Mouse (Mus musculus) neural tube, embryonic 13.5 days (tissue): ENCODE data around the gene Sct. TPM values are rescaled to one million over a fixed set of nuclear protein-coding genes. Genes with fewer than 3 reads are reported as not detected.
A peak's percentile ranks its signal among the peaks of the same experiment; 100 is the strongest.

Experiments
- ATAC-seq: fragments of 200-750 bp; cut with Nextera tagmentation; 2 replicates; pipeline ENCODE4 v1.8.0; 2017; ENCODE audit warnings: low read depth, mild to moderate bottlenecking, moderate TSS enrichment, moderate library complexity
- H3K27ac ChIP-seq: fragments of 300-500 bp; sonication (generic); replicated peaks from 2 replicates; pipeline ENCODE4 v1.5.1; 2015; ENCODE audit warnings: moderate library complexity, mild to moderate bottlenecking, inconsistent platforms
- H3K27me3 ChIP-seq: fragments of 300-500 bp; sonication (generic); 2 replicates; pipeline ENCODE4 v1.6.1; 2015; ENCODE audit warnings: mild to moderate bottlenecking, inconsistent platforms
- H3K36me3 ChIP-seq: fragments of 300-500 bp; sonication (generic); 2 replicates; pipeline ENCODE4 v1.6.1; 2015; ENCODE audit warnings: mild to moderate bottlenecking, inconsistent platforms
- H3K4me1 ChIP-seq: fragments of 300-500 bp; sonication (generic); replicated peaks from 2 replicates; pipeline ENCODE4 v1.6.1; 2015; ENCODE audit warnings: inconsistent platforms
- H3K4me2 ChIP-seq: fragments of 300-500 bp; sonication (generic); 2 replicates; pipeline ENCODE4 v1.6.1; 2015; ENCODE audit warnings: inconsistent platforms, mild to moderate bottlenecking, moderate library complexity
- H3K4me3 ChIP-seq: fragments of 300-500 bp; sonication (generic); 2 replicates; pipeline ENCODE4 v1.5.1; 2015; ENCODE audit warnings: mild to moderate bottlenecking, inconsistent platforms
- H3K9ac ChIP-seq: fragments of 300-500 bp; sonication (generic); 2 replicates; pipeline ENCODE4 v1.6.1; 2015; ENCODE audit warnings: moderate library complexity, mild to moderate bottlenecking, inconsistent platforms
- H3K9me3 ChIP-seq: fragments of 300-500 bp; sonication (generic); 2 replicates; pipeline ENCODE4 v1.6.1; 2016; ENCODE audit warnings: inconsistent platforms
- WGBS: fragments of 180-500 bp; shearing (Covaris S2); methylation state at CpG from one replicate; pipeline ENCODE4 v1.1.7; 2015; 5-methylcytosine and 5-hydroxymethylcytosine counted together
- polyA plus RNA-seq: library from polyadenylated mRNA; unstranded; fragments of >200 nt; fragmentation: Nextera tagmentation; extraction: Ambion mirVana; gene quantifications from 2 replicates; pipeline ENCODE4 v1.2.1, GENCODE M21; 2015

Gene Sct
- polyA plus RNA-seq = 3.3 and 5.8 TPM in 2 replicates

- peaks cover 28% of the 10 kb centered on the region for H3K27me3 ChIP-seq
- H3K36me3 ChIP-seq = no peaks in the 10 kb centered on the region
- ATAC-seq = peak; percentile 79
- peak within 1 kb of the TSS; percentile 92 for H3K4me2 ChIP-seq
- H3K4me1 ChIP-seq = peaks cover 11% of the 10 kb centered on the region; the same call in 1 of the 2 replicates
- peak within 1 kb of the TSS; percentile 46 for H3K4me3 ChIP-seq
- no peaks in the 10 kb centered on the region for H3K9me3 ChIP-seq
- no peak within 1 kb of the TSS for H3K27ac ChIP-seq
- WGBS = 2% methylated on average over 41 of the region's 46 CpGs
- H3K9ac ChIP-seq = peak within 1 kb of the TSS; percentile 65
Observed at GRCm38 (mm10) chr7:141278766-141279590, at the start of gene Sct. Gene Sct, minus strand, starts transcription at chr7:141279133.

DNA sequence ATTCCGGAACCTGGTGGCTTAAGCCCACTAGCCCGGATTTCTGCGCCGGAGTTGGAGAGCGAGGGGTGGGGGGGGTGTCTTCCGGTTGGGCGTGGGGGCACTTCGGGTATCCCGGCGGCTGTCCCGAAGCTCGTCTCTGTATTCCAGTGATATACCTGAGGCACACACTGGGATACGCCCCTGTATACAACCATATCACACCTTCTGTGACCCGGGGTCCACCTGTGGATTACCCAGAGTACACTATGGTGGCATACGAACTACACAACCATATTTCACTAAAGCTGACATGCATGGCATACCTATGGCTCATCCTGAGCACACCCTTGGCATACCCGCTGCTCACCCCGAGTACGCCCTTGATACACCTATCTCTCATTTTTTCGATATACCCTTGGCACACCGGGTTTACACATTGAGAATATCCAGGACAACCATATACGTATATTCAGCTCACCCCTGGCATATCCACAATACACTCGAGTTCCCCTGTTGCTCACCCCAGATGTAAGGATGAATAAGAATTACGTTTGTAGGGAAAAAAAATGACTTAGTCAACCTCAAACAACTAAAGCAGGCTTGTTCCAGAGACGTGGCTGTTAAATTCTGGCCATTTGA lies 49.5 kb upstream of the Sct start:
- peak; percentile 33 for ATAC-seq
- peaks cover 22% of the 10 kb centered on the region for H3K36me3 ChIP-seq
- H3K4me3 ChIP-seq = peak overlapping the region; percentile 71
- WGBS = 17% methylated on average over 24 of the region's 24 CpGs
- no peaks in the 10 kb centered on the region for H3K27me3 ChIP-seq
- peak overlapping the region; percentile 95 for H3K4me2 ChIP-seq
- H3K4me1 ChIP-seq = peaks cover 39% of the 10 kb centered on the region
- peak overlapping the region; percentile 100 for H3K27ac ChIP-seq
- peak overlapping the region; percentile 94 for H3K9ac ChIP-seq
- no peaks in the 10 kb centered on the region for H3K9me3 ChIP-seq

DNA sequence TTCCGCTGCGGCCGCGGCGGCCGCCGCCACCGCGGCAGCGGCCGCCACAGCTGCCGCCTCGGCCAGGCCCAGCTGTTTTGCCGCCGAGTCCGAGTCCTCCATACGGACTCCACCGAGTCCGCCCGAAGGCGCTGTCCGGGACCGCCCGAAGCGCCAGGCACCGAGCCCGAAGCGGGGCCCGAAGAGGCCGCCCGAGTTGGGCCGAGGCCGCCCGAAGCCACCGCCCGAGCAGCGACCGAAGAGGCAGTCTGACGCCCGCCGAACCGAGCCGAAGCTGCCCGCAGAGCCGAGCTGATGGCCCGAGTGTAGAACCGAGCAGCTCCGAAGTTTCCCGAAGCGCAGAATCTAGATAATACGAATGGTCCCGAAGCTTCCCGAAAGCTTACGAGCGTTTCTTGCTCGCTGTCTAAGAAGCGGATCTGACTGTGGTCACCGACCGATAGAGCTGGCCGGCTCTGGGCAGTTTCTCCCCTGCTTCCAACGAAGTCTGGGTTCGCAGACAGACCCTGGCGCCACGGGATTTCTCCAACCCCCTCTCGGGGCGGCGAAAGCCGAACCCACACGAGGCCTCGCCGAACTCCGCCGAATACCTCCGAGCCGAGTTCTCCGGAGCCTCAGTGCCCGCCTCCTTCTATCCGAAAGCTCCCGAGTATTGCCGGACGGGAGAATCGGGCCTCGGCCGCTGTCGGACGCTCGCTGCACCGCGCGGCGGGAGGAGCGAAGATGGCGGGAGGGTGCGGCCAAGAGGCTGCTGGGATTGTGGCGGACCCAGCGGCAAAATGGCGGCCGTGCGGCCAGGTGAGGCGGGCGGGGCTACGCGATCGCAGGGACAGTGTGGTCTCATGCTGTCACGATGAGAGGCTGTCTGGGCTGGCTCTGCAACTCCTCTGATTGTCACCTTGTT lies 48.8 kb upstream of the Sct start, which contains the start of the genes Deaf1 and Tmem80:
Gene Deaf1, minus strand, starts transcription at position 222 of the 904 bp plus-strand sequence.
Gene Tmem80, plus strand, starts transcription at position 271 of the 904 bp plus-strand sequence.
- under 1% methylated on average over 101 of the region's 105 CpGs for WGBS
- ATAC-seq = peak; percentile 97
- peaks cover 39% of the 10 kb centered on the region for H3K4me1 ChIP-seq

DNA sequence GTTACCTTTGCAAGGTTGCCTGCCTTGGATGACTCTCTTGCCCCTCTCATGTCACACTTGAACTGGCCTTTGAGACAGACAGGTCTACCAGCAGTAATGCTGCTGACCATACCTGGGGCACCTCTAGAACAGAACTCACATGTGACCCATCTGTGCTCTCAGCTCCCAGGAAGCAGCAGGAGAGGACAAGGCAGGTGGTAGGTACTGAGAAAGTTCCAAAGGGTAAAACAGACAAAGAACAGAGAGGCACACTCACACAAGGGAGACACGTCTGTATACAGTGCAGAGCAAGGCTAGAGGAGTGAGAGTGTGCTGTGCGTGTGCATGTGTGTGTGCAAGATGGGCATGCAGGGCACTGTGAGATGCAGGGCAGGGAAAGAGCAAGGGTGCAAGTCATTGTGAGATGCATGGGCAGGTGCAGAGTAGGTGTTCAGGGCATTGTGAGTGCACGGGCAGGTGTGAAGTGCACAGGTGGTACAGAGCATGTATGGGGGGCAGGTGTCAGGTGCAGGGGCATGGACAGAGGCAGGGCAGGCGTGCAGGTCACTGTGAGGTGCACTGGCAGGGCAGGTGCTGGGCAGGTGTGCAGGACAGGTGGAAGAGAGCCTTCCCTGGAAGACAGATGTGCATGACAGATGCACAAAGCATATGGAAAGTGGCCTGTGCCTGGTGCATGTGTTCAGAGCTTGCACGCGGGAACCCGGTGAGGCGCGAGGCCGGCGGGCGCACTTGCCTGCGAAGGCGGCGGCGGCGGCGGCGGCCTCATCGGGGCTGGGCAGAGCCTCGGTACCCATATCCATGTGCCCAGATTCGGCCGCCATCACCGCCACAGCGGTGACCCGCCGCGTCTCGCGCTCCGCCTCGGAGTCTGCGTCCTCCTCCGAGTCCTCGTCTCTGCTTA lies 47.9 kb upstream of the Sct start:
- H3K4me2 ChIP-seq = peak overlapping the region; percentile 95
- ATAC-seq = peak; percentile 16
- WGBS = 4% methylated on average over 35 of the region's 35 CpGs
- peak overlapping the region; percentile 71 for H3K4me3 ChIP-seq
- no peaks in the 10 kb centered on the region for H3K9me3 ChIP-seq
- H3K27me3 ChIP-seq = no peaks in the 10 kb centered on the region
- H3K4me1 ChIP-seq = peaks cover 39% of the 10 kb centered on the region
- peaks cover 23% of the 10 kb centered on the region for H3K36me3 ChIP-seq
- H3K9ac ChIP-seq = peak overlapping the region; percentile 94
- peak overlapping the region; percentile 100 for H3K27ac ChIP-seq

More for the DNA sequence above, 48.8 kb upstream of the Sct start, which contains the start of the genes Deaf1 and Tmem80:
- Histone ChIP-seq H3K9me3 (no peaks in the 10 kb centered on the region), H3K36me3 (peaks cover 22% of the 10 kb centered on the region), H3K27me3 (no peaks in the 10 kb centered on the region), H3K4me2 (peak within 1 kb of the TSS; percentile 95), H3K9ac (peak within 1 kb of the TSS; percentile 94), H3K4me3 (peak within 1 kb of the TSS; percentile 71), H3K27ac (peak within 1 kb of the TSS; percentile 100)

GRCm38 (mm10) chr7:141324686-141325085 lies 45.8 kb upstream of the Sct start:
- 90% methylated on average over 1 of the region's 1 CpGs for WGBS
- H3K27me3 ChIP-seq = no peaks in the 10 kb centered on the region
- peak overlapping the region; percentile 16; the same call in 1 of the 2 replicates for H3K4me2 ChIP-seq
- no peak overlapping the region for H3K9ac ChIP-seq
- H3K27ac ChIP-seq = no peak overlapping the region
- peaks cover 39% of the 10 kb centered on the region for H3K4me1 ChIP-seq
- ATAC-seq = no peak
- H3K4me3 ChIP-seq = no peak overlapping the region
- H3K36me3 ChIP-seq = peaks cover 43% of the 10 kb centered on the region
- H3K9me3 ChIP-seq = no peaks in the 10 kb centered on the region

- H3K4me3 ChIP-seq = no peak overlapping the region
- H3K27me3 ChIP-seq = no peaks in the 10 kb centered on the region
- H3K9ac ChIP-seq = no peak overlapping the region
- ATAC-seq = no peak
- no peaks in the 10 kb centered on the region for H3K9me3 ChIP-seq
- H3K4me1 ChIP-seq = peaks cover 5% of the 10 kb centered on the region
- H3K4me2 ChIP-seq = no peak overlapping the region
- peaks cover 96% of the 10 kb centered on the region for H3K36me3 ChIP-seq
- no peak overlapping the region for H3K27ac ChIP-seq
- WGBS = 81% methylated on average over 2 of the region's 2 CpGs
Observed at GRCm38 (mm10) chr7:141319446-141319845, 40.5 kb upstream of the Sct start.

DNA sequence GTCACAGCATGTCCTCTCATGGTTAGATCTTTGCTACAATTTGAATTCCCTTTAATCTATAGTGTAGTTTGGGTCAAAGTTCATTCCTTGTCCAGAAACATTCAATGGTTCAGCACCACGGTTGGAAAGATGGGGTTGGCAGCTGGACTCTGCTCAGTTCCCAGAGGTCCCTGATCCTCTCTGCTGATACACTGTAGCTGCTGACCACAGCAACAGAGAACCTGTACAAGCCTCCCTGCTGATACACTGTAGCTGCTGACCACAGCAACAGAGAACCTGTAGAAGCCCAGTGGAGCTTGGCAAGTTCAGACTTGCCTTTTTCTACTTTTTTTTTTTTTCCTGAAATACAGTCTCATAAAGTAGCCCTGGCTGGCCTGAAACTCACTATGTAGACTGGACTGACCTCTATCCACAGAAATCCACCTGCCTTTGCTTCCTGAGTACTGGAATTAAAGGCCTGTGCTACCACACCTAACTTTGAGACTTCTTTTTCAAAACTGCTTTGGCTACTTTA lies 38.7 kb upstream of the Sct start:
- WGBS = 88% methylated on average over 1 of the region's 1 CpGs
- Histone ChIP-seq H3K4me3 (no peak overlapping the region), H3K27me3 (no peaks in the 10 kb centered on the region), H3K9ac (no peak overlapping the region), H3K27ac (no peak overlapping the region), H3K4me2 (no peak overlapping the region), H3K36me3 (peaks cover 99% of the 10 kb centered on the region), H3K4me1 (no peaks in the 10 kb centered on the region), H3K9me3 (no peaks in the 10 kb centered on the region)
- ATAC-seq = no peak

GRCm38 (mm10) chr7:141315974-141316373 lies 37.0 kb upstream of the Sct start:
- no peak overlapping the region for H3K4me3 ChIP-seq
- no peaks in the 10 kb centered on the region for H3K27me3 ChIP-seq
- no peak overlapping the region for H3K27ac ChIP-seq
- H3K4me1 ChIP-seq = no peaks in the 10 kb centered on the region
- 88% methylated on average over 5 of the region's 5 CpGs for WGBS
- H3K9me3 ChIP-seq = no peaks in the 10 kb centered on the region
- no peak overlapping the region for H3K4me2 ChIP-seq
- H3K36me3 ChIP-seq = peaks cover 99% of the 10 kb centered on the region
- no peak for ATAC-seq
- H3K9ac ChIP-seq = no peak overlapping the region

GRCm38 (mm10) chr7:141315076-141315475 lies 36.1 kb upstream of the Sct start:
- ATAC-seq = no peak
- H3K9me3 ChIP-seq = no peaks in the 10 kb centered on the region
- peaks cover 98% of the 10 kb centered on the region for H3K36me3 ChIP-seq
- H3K9ac ChIP-seq = no peak overlapping the region
- H3K4me3 ChIP-seq = no peak overlapping the region
- no peaks in the 10 kb centered on the region for H3K27me3 ChIP-seq
- 92% methylated on average over 8 of the region's 8 CpGs for WGBS
- no peak overlapping the region for H3K27ac ChIP-seq
- no peak overlapping the region for H3K4me2 ChIP-seq
- no peaks in the 10 kb centered on the region for H3K4me1 ChIP-seq

GRCm38 (mm10) chr7:141314416-141314815 lies 35.5 kb upstream of the Sct start:
- 99% methylated on average over 2 of the region's 2 CpGs for WGBS
- no peaks in the 10 kb centered on the region for H3K27me3 ChIP-seq

GRCm38 (mm10) chr7:141304537-141304936 lies 25.6 kb upstream of the Sct start:
- Histone ChIP-seq H3K27me3 (no peaks in the 10 kb centered on the region), H3K4me1 (no peaks in the 10 kb centered on the region), H3K9me3 (no peaks in the 10 kb centered on the region), H3K4me3 (no peak overlapping the region), H3K36me3 (peaks cover 98% of the 10 kb centered on the region), H3K9ac (no peak overlapping the region), H3K27ac (no peak overlapping the region), H3K4me2 (no peak overlapping the region)
- no peak for ATAC-seq
- 91% methylated on average over 4 of the region's 4 CpGs for WGBS

More at GRCm38 (mm10) chr7:141314416-141314815, 35.5 kb upstream of the Sct start:
- peaks cover 99% of the 10 kb centered on the region for H3K36me3 ChIP-seq
- ATAC-seq = no peak
- H3K4me1 ChIP-seq = no peaks in the 10 kb centered on the region
- no peak overlapping the region for H3K27ac ChIP-seq
- H3K9ac ChIP-seq = no peak overlapping the region
- no peaks in the 10 kb centered on the region for H3K9me3 ChIP-seq
- no peak overlapping the region for H3K4me2 ChIP-seq
- no peak overlapping the region for H3K4me3 ChIP-seq
